Mouse (Mus musculus): Measurements from ENCODE around the gene Lrp4. TPM values are rescaled to one million over a fixed set of nuclear protein-coding genes. Genes with fewer than 3 reads are reported as not detected.

The Lrp4 gene
- total RNA-seq (2017): 1.0 and 1.1 TPM in 2 replicates

- no peak for ATAC-seq (ENCODE audit: extremely low read depth, insufficient number of reproducible peaks, low FRiP score, poor library complexity, severe bottlenecking)
Measured at GRCm38 (mm10) chr2:91457259-91457655, at the start of gene Lrp4. Gene Lrp4, plus strand, starts transcription at chr2:91457511.

DNA sequence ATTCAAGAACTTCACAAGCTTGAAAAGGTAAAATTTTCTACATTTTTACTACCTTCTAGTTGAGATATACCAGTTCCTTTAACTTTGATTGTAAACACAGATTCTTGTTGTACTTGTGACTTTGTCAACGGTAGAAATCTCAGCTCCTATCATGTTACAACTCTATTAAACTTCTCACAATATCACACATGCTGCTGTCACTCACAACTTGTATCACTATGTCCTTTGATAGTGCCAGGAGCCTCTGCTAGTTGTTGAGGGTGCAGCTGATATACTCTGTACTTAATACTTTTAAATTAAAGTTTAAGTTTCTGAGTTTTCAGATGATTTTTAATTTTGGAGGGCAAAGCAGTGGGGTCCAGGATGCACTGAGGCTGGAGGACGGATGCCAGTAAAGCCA is 49.3 kb upstream of the Lrp4 start:
- ATAC-seq (ENCODE audit: extremely low read depth, insufficient number of reproducible peaks, low FRiP score, poor library complexity, severe bottlenecking): no peak

- no peak for ATAC-seq (ENCODE audit: extremely low read depth, insufficient number of reproducible peaks, low FRiP score, poor library complexity, severe bottlenecking)
Measured at GRCm38 (mm10) chr2:91411473-91411872, 45.8 kb upstream of the Lrp4 start.

GRCm38 (mm10) chr2:91412361-91412760 is 45.0 kb upstream of the Lrp4 start:
- ATAC-seq (ENCODE audit: extremely low read depth, insufficient number of reproducible peaks, low FRiP score, poor library complexity, severe bottlenecking): peak; percentile 13; the same call in 1 of the 2 replicates

GRCm38 (mm10) chr2:91413811-91414210 is 43.5 kb upstream of the Lrp4 start:
- ATAC-seq (ENCODE audit: extremely low read depth, insufficient number of reproducible peaks, low FRiP score, poor library complexity, severe bottlenecking): no peak

GRCm38 (mm10) chr2:91421641-91422040 is 35.7 kb upstream of the Lrp4 start:
- no peak for ATAC-seq (ENCODE audit: extremely low read depth, insufficient number of reproducible peaks, low FRiP score, poor library complexity, severe bottlenecking)

GRCm38 (mm10) chr2:91424061-91424720 is 33.1 kb upstream of the Lrp4 start:
- no peak for ATAC-seq (ENCODE audit: extremely low read depth, insufficient number of reproducible peaks, low FRiP score, poor library complexity, severe bottlenecking)

- ATAC-seq (ENCODE audit: extremely low read depth, insufficient number of reproducible peaks, low FRiP score, poor library complexity, severe bottlenecking): no peak
Measured at GRCm38 (mm10) chr2:91426321-91426720, 31.0 kb upstream of the Lrp4 start.

DNA sequence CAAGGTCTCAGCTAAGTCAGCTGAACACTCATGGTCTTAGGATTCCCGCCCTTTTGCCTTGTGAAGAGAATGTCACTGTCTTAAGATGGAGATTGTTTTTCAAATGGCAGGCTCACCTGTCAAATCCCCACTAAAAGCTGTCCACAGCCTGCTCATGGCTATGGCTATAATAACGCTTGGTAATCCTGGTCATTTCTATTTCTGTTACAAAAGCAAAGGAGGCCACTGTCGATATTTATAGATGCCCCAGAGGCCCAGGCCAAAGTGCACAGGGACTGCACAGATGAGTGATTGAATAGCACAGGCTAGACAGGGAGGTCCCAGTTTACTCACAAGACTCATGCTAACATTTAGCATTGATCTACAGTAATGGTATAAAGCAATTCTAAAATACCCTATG is 28.2 kb upstream of the Lrp4 start:
- no peak for ATAC-seq (ENCODE audit: extremely low read depth, insufficient number of reproducible peaks, low FRiP score, poor library complexity, severe bottlenecking)

GRCm38 (mm10) chr2:91429915-91430599 is 27.3 kb upstream of the Lrp4 start:
- no peak for ATAC-seq (ENCODE audit: extremely low read depth, insufficient number of reproducible peaks, low FRiP score, poor library complexity, severe bottlenecking)

DNA sequence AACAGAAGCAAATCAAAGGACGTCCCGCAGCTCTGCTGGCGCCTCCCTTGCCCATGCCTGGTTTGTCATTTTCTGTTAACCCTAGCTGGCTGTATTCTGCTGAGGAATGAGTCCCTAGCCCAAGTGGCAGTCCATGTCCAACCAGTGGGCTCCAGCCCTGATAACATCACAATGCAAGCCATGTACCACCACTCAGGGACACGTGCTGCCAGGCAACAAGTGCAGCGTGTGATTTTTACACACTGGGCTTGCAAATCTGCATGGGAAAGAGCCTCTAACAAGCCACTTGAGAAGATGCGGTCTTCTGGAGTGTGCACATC is 26.8 kb upstream of the Lrp4 start:
- no peak for ATAC-seq (ENCODE audit: extremely low read depth, insufficient number of reproducible peaks, low FRiP score, poor library complexity, severe bottlenecking)

DNA sequence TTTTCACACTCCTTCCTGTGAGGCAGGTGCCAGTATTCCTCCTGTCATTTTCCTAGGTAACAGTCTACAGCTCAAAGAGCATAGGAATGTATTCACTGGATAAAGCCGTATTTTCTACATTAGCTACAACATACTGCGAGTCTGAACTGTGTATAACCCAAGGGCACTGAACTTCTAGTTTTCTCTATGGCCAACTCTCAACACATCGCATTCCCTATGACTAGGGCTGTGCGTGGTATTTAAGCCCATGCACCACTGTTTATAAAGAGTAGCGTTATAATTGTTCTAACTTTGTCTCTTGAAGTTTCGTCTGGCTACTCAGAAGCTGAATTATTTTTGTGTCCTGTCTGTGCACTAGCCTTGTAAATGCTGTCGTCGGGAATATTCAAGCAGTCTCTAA is 20.6 kb upstream of the Lrp4 start:
- no peak for ATAC-seq (ENCODE audit: extremely low read depth, insufficient number of reproducible peaks, low FRiP score, poor library complexity, severe bottlenecking)

DNA sequence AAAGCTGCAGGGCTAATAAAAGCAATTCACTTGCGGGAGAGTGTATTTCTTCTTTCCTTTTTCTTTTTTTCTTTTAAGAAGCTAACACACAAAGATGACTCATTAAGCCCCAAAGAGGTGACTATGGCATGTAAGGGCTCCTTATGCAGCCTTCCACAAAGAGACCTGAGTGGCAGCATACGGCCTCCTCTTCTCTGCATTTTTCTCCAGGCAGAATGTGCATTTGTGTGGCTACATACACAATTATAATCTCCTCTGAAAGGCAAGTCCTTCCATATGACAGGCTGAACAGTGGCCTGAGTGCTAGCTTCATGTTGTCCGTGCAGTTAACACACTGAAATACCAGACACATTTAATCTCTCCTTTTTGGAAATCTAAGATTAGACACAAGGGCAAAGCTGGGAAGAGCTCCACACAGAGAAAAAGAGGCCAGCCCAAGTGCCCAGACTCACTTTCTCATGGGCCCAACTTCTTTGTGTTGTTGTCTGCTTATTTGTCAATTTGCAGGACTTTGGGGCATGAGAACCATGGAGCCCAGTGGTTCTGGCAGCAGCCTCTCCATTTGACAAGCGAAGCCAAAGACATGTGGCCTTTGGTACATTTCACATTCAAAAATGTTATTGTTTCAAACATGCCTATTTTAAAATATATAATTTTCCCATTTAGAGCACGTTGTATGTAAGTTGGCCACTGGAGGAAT is 20.0 kb upstream of the Lrp4 start:
- no peak for ATAC-seq (ENCODE audit: extremely low read depth, insufficient number of reproducible peaks, low FRiP score, poor library complexity, severe bottlenecking)

GRCm38 (mm10) chr2:91439271-91439670 is 18.0 kb upstream of the Lrp4 start:
- no peak for ATAC-seq (ENCODE audit: extremely low read depth, insufficient number of reproducible peaks, low FRiP score, poor library complexity, severe bottlenecking)

DNA sequence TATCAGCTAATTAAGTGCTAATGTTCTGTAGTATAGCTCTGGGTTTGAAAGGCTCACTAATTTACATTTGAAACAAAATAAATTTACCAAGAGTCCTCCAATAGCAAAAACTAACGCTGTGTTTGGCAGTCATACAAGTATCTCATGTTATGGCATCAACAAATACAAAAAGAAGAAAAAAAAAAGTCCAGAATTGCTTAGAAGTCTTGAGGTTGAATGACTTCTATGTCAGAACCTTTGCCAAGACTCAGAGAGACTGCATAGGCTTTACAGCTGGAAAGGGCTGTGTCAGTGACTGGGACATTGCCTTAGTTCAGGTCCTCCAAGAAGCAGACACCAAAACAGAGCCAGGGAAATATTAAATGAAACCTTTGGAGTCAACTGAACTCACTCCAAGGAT is 17.4 kb upstream of the Lrp4 start:
- no peak for ATAC-seq (ENCODE audit: extremely low read depth, insufficient number of reproducible peaks, low FRiP score, poor library complexity, severe bottlenecking)

- ATAC-seq (ENCODE audit: extremely low read depth, insufficient number of reproducible peaks, low FRiP score, poor library complexity, severe bottlenecking): no peak
Measured at GRCm38 (mm10) chr2:91440686-91441085, 16.6 kb upstream of the Lrp4 start.

GRCm38 (mm10) chr2:91441715-91442114 is 15.6 kb upstream of the Lrp4 start:
- no peak for ATAC-seq (ENCODE audit: extremely low read depth, insufficient number of reproducible peaks, low FRiP score, poor library complexity, severe bottlenecking)

- ATAC-seq (ENCODE audit: extremely low read depth, insufficient number of reproducible peaks, low FRiP score, poor library complexity, severe bottlenecking): no peak
Measured at GRCm38 (mm10) chr2:91442241-91442640, 15.1 kb upstream of the Lrp4 start.

- ATAC-seq (ENCODE audit: extremely low read depth, insufficient number of reproducible peaks, low FRiP score, poor library complexity, severe bottlenecking): peak; percentile 89
Measured at GRCm38 (mm10) chr2:91444286-91444892, 12.9 kb upstream of the Lrp4 start, which contains the start of gene 1110051M20Rik. Gene 1110051M20Rik, minus strand, starts transcription at chr2:91444704.

GRCm38 (mm10) chr2:91449662-91450061 is 7.6 kb upstream of the Lrp4 start:
- ATAC-seq (ENCODE audit: extremely low read depth, insufficient number of reproducible peaks, low FRiP score, poor library complexity, severe bottlenecking): no peak
